Mouse (Mus musculus): Measurements from ENCODE around the gene Nsmce3.

GRCm38 (mm10) chr7:64882243-64882642 is 9.4 kb upstream of the Nsmce3 start:
- TF ChIP-seq CTCF (IDR thresholded peaks at IDR 0.05; ENCODE audit: control insufficient read depth, insufficient read depth, low read length) (no peak), POLR2A (IDR thresholded peaks at IDR 0.05; ENCODE audit: borderline replicate concordance, control insufficient read depth, low read depth, low read length) (no peak)

Data from bone marrow, adult 2 months (tissue).